Mouse (Mus musculus): ENCODE data around the gene Prdm15.

- no peak for TF ChIP-seq POLR2A (IDR thresholded peaks at IDR 0.05; ENCODE audit: borderline replicate concordance, extremely low read depth, low read depth, low read length)
- no peak for TF ChIP-seq CTCF (IDR thresholded peaks at IDR 0.05; ENCODE audit: insufficient read depth, low read length)
Observed at GRCm38 (mm10) chr16:97766501-97766900, 85.1 kb downstream of the Prdm15 start.
